Mouse (Mus musculus) layer of hippocampus, postnatal 25 days (tissue): ENCODE measurements around the gene Col6a4. TPM values are rescaled to one million over a fixed set of nuclear protein-coding genes. Genes with fewer than 3 reads are reported as not detected.

ENCODE experiments used
- DNase-seq, 2 experiments: peaks; one replicate each; pipeline ENCODE4 v3.0.0; 2022; ENCODE audit warnings: mixed read lengths in 2 of 2, low spot score in 1 of 2; ENCODE audit errors: extremely low spot score in 1 of 2
- total RNA-seq, 2 experiments: library from RNA; stranded (reverse); gene quantifications; 2 replicates each; pipeline ENCODE4 v1.2.3; 2021

The Col6a4 gene
- total RNA-seq, 2 experiments from 2014 or later: 0.91 to 1.9 TPM

DNA sequence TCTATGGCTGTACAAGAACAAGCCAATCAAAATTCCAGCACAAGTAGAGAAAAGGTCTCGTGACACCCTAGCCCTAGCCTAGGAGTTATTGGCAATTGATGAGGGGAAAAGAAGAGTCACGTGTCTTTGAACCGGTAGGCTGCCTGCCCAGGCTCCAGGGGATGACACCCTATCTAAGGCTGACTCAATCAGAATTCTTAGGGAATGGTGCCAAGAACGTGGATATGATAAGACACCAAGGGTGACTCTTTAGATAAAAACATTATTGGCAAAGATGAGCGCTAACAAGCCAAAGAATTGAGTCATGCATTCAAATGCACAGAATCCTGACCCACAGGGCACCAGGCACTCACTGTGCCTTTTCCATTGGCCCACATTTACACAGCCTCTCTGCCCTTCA, 125.7 kb downstream of the Col6a4 start:
- no peak for DNase-seq

GRCm38 (mm10) chr9:105967976-105968375, 128.6 kb downstream of the Col6a4 start:
- DNase-seq: no peak

DNA sequence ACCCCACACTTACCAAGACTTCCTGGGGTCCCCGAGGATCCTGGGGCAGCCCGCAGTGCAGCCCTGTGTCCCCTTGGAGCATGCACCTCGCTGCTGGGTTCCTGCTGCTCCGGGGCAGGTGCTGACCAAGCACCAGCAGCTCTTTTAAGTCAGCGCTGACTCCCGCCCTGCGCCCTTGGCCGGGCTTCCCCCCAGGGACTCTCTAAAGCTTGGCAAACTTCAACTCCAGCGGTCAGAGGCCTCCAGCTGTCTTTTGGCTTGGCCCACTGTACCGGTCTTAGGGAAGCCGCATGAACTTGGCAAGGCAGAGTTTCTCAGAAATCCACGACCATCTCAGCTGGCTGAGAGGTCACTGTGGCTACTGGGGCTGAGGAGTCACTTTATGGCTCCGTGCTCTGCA, 136.1 kb downstream of the Col6a4 start, which contains the start of gene Col6a5:
Gene Col6a5 (minus strand): TSS at position 111 of the 400 bp plus-strand sequence.
- DNase-seq: no peak

GRCm38 (mm10) chr9:105959116-105959515, 137.5 kb downstream of the Col6a4 start:
- no peak for DNase-seq

- no peak for DNase-seq
These were observed 146.8 kb downstream of the Col6a4 start for GRCm38 (mm10) chr9:105949755-105950154.

DNA sequence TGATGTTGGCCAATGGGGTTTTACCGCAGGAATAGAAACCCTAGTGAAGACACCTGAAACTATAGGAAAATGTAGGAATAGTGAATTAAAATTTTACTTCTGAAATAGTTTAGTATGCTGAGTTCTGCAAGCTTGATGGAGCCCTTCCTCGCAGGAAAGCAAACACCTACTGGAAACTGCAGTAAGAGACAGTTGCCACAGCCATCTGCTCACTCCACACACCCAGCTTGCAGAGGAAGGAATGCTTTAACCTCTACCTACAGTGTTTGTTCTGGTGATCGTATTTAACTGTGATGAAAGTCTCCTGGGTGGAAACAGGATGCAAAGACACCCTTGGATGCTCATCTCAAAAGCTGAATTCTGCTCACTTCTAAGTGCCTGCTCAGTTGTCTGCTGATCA, 149.0 kb downstream of the Col6a4 start:
- DNase-seq: peak; percentile 18 to 32

Other genes with a start within 250 kb of the Col6a4 start
- gene Col6a5, start 136.1 kb downstream of the Col6a4 start, total RNA-seq: under 1 TPM; 0.40 to 0.54 TPM
- gene Glyctk, start 61.4 kb upstream of the Col6a4 start, total RNA-seq: 1 to 10 TPM; 3.1 to 3.3 TPM
- gene Wdr82, start 74.1 kb upstream of the Col6a4 start, total RNA-seq: 100 to 1,000 TPM; 132 to 141 TPM
- 10 to 100 TPM; 15.6 to 16.6 TPM for gene Ppm1m, start 103.0 kb upstream of the Col6a4 start, total RNA-seq
- 10 to 100 TPM; 52.3 to 57.2 TPM for gene Twf2, start 106.3 kb upstream of the Col6a4 start, total RNA-seq
- 1 to 10 TPM; 1.2 to 1.5 TPM for gene Tlr9, start 125.8 kb upstream of the Col6a4 start, total RNA-seq
- gene Alas1, start 151.9 kb upstream of the Col6a4 start, total RNA-seq: 100 to 1,000 TPM; 147 to 151 TPM
- gene Poc1a, start 184.3 kb upstream of the Col6a4 start, total RNA-seq: 10 to 100 TPM; 11.7 to 13.0 TPM